Mouse (Mus musculus) T-cell, adult 2 months (primary cell): ENCODE results near the gene Ces2h.
"Not testable (repeated sequence)": the region's sequence is repeated elsewhere in the genome, so short reads cannot be mapped to it uniquely, and the experiment has no call there.

Source experiments
- DNase-seq: peaks from one replicate; pipeline ENCODE4 v3.0.0; 2022; ENCODE audit warnings: low spot score

The Ces2h gene

DNA sequence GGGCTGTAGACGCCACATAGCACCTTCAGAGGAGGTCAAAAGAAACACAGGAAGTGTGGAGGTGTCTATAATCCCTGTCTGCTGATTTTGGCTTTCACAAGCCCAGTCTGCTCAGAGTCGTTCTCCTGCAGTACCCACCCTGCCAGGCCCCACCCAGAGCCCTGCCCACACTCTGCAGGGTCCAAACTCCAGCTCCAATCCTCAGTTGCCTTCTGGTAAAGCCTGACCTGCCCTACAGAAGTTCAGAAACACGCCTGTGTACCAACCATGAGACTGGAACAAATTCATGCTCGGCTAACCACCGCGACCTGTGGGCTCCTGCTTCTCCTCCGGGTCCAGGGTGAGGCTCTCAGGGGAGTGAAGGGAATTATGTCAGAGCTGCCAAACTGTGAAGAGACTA is at the start of gene Ces2h:
TSS of gene Ces2h (plus strand) at position 268 of the 400 bp plus-strand sequence.
- no peak for DNase-seq

DNA sequence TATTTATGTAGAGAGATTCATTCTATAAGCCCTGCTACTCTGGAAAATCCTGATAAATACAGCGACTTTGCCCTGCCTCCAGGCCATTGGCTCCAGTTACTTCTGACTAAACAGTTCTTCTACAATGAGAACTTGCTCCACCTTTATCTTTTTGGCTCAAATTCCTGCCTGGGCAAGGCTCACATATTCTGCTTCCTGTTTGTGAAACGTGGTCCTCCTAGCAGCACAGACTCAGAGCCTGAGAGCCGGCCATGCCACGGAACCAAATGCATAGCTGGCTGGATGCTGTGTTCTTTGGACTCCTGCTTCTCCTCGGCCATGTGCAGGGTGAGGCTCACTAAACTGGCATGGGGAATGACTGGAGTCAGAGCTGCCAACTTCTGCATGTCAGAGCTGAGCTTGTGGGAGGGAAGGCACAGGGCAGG is 39.1 kb upstream of the Ces2h start, which contains the start of gene Ces2g:
TSS of gene Ces2g (plus strand) at position 182 of the 425 bp plus-strand sequence.
- no peak for DNase-seq

DNA sequence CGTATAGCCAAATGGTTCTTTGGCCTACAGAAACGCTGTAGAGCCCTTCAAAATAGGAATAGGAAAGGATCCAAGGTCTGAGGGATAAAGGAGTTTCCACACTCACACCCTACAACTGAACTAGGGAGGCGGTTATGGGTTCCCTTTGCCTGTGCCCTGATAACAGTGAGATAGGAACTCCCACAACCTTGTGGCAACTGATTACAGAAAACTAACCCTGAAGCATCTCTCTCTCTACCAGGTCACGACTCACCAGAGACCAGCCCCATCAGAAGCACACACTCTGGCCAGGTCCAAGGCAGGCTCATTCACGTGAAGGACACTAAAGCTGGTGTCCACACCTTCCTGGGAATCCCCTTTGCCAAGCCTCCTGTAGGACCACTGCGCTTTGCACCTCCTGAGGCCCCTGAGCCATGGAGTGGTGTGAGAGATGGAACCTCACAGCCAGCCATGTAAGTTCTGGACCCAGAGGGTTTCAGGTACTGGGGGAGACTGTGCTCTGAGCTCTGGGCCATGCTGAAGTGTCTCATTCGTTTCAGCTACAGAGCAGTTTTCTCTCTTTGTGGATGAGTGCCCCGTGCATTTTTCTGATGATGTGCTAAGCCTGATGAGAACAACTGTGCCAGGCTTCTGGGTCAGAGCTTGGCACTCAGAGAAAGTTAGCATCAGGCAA is 38.3 kb upstream of the Ces2h start:
- no peak for DNase-seq

DNA sequence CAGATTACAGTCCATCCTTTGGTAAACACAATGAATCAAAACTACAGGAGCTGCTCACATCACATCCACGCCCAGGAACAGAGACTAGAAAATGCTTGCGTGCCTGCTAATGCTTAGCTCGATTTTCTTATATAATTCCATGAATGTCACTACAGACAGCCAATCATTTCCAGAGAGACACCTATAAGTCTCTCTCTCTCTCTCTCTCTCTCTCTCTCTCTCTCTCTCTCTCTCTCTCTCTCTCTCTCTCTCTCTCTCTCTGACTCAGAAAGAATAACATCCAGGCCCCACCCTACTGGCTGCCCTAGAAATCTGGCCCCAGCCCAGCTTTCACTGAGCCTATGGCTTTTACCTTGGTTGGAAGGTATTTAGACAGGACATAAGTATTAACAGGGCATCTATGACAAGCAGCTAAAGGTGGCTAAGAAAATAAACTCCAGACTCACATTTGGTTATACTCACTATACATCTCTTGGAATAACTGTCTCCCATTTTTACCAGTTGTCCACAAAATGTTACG is 37.2 kb upstream of the Ces2h start:
- no peak for DNase-seq

DNA sequence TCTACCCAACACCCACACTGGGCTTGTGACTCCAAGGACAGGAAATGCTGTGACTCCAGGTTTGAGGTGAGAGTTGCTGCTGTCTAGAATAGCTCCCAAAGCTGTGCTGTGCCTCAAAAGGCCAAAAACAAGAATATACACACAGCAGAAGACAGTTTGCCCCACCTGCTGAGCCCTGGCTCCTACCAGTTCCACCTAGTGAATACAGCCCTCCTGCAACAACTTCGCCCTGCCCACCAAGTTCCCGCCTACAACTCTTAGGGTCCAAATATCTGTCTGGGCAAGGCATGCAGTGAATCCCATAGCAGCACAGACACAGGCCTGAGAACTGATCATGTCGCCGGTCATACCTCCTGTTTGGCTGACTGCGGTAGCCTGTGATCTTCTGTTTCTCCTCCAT is 16.5 kb upstream of the Ces2h start:
- DNase-seq, result no peak

DNA sequence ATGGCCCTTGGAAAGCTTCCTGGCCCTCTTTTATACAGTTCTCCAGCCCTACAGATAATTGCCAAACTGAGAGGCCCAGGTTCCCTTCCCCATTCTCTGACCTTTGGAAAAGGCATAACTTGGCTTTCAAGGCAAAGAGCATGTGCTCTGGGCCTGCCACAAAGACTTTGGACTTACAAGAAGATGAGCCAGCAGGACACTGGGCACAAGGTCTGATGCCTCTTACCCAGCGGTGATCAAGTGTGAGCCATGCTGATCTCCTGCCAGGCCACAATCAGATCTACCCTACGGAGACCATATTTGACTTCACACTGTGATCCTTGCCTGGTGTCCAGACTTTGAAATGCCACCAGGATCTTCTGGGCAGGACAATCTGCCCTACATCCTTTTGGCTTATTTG is 15.7 kb upstream of the Ces2h start:
- no peak for DNase-seq

DNA sequence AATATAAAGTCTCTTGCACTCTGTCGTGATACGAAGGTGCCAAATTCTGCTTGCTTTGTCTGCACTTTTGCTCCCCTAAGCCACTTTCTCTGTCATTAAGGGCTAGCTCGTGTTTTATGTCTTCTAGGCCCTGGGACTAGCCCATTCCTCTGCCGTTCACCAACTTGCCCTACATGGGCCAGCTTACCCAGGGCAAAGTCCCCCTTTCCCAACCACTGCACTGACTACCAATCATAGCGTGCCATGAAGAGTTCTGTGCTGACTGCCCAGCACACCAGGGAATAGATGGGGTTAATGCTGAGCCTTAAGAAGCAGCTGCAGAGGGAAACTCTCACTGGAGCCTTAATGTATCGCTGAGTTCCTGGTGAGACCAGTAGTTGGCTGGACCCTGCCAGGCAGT is 2.5 kb upstream of the Ces2h start:
- no peak for DNase-seq

DNA sequence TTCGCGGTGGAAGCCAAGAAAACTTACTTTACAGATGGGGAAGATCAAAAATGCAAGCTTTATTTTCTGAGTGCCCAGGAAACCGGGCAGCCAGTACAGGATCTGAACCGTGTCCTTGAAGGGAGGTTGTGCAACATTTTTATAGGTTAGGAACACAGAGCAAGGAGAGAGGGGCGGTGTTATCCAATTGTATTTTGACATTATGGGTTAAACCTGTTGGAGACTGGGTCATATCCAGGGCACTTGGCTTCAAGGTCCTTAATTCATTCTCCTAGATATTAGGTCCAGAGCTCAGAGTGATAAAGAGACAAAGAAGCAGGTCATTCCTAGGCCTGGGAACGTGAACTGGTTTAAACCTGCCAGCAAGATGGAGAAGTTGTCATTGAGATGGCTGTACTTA is 1.5 kb upstream of the Ces2h start:
- no peak for DNase-seq

DNA sequence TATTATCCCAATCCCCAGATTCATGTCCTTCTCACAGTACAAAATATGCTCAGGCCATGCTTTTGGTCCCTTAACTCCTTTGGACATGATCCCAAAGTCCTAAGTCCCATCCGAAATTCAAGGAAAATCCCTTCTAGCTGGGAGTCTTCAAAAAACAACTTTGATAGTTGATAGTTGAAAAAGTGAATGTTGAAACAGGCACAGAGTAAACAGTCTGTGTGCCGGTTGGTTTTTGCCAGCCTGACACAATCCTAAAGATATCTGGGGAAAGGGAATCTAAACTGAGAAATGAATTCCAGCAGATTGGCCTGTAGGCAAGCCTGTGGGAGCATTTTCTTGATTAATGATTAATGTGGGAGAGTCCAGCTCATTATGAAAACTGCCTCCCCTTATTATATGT is 9.3 kb downstream of the Ces2h start:
- DNase-seq, result no peak

DNA sequence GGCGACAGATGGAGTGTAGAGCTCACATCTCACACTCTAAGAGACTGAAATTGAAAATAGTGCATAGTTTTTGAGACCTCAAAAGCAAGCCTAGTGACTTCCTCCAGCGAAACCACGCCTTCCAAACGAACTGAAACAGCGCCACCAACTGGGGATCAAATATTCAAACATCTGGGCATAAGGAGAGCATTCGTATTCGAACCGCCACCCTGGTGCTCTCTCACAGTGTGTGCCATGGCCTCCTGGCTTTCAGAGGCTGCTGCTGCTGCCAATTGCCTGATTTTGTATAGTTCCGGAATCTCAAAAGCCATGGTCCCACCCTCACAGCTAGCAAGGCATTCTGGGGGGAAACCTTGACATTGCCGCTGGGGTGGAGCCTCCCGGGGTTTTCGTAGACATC is 10.5 kb downstream of the Ces2h start:
- no peak for DNase-seq

DNA sequence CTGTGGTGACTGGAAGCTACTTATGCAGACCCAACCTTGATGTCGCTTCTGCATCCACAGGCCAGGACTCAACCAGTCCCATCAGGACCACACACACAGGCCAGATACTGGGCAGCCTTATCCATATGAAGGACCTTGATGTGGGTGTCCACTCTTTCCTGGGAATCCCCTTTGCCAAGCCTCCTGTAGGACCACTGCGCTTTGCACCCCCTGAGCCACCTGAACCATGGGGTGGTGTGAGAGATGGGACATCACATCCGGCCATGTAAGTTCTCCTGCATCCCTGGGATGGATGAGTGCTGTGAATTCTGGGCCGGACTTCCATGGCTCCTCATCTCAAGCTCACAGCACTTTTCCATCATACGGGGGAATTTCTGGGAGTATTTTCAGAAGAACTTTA is 13.7 kb downstream of the Ces2h start:
- DNase-seq, result no peak

DNA sequence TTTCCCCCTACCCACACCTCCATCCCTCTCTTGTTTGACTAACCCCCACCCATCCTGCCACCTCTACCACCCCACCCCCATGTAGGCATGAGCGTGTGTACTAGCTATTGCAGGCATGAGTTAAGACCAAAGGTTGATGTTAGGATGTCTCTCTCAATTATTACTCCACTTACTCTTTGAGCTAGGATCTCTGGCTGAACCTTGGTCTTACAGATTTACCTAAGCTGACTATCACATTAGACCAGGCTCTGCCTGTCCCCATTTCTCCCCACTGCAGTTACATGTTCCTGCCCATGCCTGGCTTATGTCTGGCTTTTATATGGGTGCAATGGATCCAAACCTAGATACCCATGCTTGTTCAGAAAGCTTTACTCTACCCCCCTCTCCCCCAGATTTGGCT is 21.3 kb downstream of the Ces2h start:
- DNase-seq, result no peak

DNA sequence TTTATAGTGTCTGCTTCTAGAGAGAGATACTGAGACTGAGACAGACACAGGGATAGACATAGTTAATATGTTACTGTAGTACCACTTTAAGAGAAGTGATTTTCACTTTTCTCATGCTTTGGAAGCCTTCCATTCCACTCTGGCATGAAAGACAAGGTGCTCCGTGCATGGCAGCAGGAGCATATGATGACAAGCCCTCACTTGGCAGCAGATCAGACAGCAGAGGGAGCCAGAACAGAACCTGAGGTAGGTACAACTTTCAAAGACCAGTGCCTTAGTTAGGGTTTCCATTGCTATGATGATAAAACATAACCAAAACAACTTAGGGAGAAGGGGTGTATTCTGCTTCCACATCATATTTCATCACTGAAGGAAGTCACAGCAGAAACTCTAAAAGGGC is 22.4 kb downstream of the Ces2h start:
- no peak for DNase-seq

DNA sequence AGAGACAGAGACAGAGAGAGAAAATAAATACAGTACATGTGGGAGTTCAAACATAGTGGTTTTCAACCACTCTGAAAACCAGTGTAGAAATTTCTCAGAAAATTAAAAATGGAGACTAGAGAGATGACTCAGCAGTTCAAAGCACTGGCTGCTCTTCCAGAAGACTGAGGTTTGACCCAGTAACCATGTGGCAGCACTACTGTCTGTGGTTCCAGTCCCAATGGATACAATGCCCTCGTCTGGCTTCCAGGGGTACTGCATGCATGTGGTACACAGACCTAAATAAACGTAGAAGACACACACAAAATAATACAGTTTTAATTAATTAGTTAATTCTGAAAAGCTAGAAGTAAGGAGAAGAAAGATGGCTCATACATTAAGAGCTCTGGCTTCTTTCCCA is 24.4 kb downstream of the Ces2h start:
- DNase-seq, result no peak

DNA sequence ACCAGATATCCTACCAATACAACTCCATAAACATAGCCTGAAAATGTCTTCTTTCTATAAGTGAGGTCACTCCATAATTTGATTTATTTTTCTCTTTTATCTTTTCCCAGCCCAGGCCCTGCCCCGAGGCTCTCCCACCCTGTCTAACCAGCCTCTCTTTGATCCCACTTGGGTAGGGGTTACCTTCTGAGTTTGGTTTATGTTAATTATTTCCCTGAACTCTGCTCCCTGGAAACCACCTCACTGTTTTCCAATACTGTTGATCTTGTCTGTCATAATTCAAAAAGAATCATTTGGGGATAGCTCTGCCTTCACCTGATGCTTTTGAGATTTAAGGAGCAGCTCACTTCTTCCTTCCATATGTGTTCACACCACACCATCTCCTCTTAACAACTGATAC is 42.9 kb downstream of the Ces2h start:
- no peak for DNase-seq

DNA sequence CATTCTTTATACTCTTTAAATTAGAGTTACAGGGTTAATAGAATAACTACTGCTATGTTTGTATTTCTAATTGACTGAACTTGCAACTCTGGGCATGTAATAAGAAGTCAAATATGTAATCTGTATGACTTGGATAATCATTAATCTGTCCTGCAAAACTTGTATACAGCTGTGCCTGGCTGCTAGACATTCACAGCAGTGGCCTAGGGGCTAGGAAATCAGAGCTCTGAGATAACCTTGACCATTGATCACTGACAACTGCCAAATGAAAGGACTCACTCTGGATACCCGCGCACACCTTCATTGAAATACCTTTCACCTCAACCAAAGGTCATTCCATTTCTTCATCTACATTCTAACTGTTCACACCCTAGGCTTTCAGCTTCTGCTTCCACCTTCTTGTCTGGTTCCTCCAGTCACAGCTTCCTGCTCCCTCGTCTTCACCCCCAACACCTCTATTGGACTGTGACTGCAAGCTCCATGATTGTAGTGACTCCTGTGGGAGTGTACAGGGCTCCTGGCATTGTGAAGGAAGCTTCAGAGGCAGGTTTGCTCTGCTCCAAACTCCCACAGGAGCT is 45.3 kb downstream of the Ces2h start:
- no peak for DNase-seq

DNA sequence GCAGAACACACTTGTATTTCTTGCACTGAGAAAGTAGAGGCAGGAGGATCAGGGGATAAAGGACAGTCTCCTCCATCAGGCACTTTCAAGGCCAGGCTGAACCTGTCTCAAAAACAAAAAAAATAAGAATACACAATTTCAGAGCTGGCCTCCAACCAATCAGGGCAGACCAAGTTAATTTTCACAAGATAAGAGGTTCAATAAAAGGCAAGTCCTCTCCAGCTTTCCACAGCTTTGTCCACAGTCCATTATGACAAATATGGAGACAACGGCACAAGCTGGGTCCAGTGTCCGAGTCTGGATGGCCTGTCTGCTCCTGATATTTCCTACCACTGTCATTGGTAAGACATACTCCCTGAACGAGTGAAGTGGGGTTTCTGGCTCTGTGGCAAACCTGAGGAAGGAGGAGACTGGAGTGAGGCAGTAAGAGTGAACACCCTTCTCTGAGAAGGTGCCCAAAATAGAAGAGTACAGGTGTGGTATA is 47.8 kb downstream of the Ces2h start, which contains the start of gene Ces3a:
TSS of gene Ces3a (plus strand) at position 231 of the 484 bp plus-strand sequence.
- DNase-seq, result no peak

DNA sequence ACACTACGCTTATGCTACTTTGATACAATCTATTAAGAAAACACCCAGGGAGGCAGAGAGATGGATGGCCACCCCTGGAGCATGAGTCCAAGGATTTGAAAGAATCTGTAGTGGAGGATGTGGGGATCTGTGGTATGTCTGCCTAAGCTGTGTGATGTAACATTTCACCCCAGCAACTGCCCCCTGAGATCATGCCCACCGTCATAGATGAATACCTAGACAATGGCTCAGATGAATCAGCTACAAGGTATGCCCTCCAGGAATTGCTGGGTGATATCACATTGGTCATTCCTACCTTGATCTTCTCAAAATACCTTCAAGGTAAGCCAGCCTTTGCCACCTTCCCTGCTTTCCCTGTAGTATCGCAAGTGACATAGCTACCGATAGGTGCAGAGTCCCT is 55.6 kb downstream of the Ces2h start:
- DNase-seq, result no peak

DNA sequence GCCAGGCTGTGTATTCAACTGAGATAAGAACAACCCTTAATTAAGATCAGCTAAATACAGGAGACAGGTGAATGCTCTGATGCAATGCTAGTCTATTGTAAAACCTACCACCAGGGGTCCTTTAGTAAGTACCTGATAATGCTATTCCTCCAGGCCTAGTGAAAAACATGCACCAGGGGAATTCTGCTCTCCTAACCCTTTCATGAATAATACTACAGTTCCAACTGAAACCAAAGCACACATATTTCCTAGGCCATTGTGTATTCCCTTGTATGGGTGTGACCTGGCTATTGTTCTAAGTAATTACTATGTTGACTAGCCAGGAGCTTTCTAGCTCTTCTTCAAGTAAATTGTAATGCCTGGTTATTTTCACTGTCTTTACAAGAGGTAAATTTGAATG is 59.4 kb downstream of the Ces2h start:
- no peak for DNase-seq

DNA sequence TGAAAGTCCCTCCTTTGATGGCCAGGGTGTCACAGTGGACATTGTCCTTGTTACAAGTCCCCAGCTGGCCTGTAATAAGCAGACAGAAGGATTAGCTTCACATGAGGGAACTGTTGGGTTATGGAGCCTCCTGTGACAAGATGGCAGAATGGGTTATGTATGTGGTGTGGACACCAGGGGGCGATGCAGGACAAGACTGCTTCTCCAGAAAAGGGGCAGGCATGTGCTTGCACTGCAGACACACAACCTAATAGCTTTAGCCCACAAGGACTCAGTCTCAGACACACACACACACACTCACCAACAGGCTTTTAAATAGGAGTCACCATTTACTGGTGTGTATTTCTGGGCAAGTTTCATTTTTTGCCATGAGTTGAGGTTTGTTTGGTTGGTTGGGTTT is 66.1 kb downstream of the Ces2h start:
- peak; percentile 6 for DNase-seq

DNA sequence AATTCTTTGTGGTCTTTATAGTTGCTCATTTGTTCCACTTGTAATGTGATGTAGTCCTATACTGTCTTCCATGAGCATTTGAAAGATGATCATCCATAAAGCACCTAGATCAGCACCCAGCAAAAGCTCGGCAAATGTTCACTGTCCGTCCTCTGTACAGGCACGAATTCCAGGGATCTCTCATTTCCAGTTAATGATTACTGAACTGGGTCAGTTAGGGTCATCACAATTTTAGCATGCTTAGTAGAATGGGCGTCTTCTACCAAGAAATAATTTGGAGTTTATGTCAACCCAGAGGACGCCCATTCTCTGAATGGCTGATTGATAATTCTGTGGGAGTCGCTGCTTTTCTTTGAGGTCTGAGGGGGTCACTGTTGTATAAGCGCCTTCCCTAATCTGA is 67.3 kb downstream of the Ces2h start:
- not testable (repeated sequence) for DNase-seq

DNA sequence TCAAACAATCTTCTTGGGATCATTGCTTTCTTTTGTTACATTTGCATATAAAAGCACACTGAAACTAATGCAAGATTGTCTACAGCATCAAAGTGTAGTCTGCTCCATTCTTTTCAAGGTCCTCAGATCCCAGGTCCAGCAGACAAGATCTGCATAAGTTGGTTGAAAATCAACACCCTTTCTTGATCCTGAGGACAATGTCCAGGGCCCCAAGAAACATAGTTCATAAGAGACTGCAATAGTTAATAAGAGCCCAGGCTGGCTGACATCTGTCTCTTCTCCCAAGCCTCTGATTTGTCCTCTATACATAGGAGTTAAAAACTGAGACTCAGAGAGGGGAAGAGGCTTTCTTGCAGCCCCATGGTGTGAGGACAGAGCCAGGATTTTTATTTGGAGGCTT is 68.3 kb downstream of the Ces2h start:
- no peak for DNase-seq
